Mouse (Mus musculus) CH12.LX (cell line): Measurements from ENCODE around the gene Smg6. TPM values are rescaled to one million over a fixed set of nuclear protein-coding genes. Genes with fewer than 3 reads are reported as not detected.

Source experiments
- DNase-seq: peaks from one replicate; pipeline ENCODE4 v3.0.0-alpha.2; 2013; ENCODE audit errors: extremely low read depth
- H3K27ac ChIP-seq: 2 replicates; pipeline ENCODE4 v1.5.1; 2012; ENCODE audit warnings: low read depth, mild to moderate bottlenecking, control low read depth, moderate library complexity; ENCODE audit not compliant: insufficient read depth
- H3K27me3 ChIP-seq: replicated peaks from 2 replicates; pipeline ENCODE3; 2012; ENCODE audit warnings: inconsistent platforms
- H3K36me3 ChIP-seq, 2 experiments: replicated peaks in 1 of 2; 2 replicates each; pipeline versions ENCODE3 to v1.6.1; 2012; ENCODE audit warnings: inconsistent platforms in 1 of 2, low read length in 1 of 2, mild to moderate bottlenecking in 1 of 2, mixed read lengths in 1 of 2, moderate library complexity in 1 of 2; ENCODE audit not compliant: control insufficient read depth in 1 of 2, insufficient read depth in 1 of 2
- H3K4me1 ChIP-seq, 2 experiments: 2 replicates each; pipeline ENCODE4 v1.6.1; 2012; ENCODE audit warnings: inconsistent platforms in 1 of 2, moderate library complexity in 1 of 2; ENCODE audit not compliant: insufficient read depth in 2 of 2, control insufficient read depth in 1 of 2
- H3K4me2 ChIP-seq: 2 replicates; pipeline ENCODE4 v1.6.1; 2012; ENCODE audit warnings: low read depth, mild to moderate bottlenecking, control low read depth; ENCODE audit not compliant: poor library complexity, insufficient read depth, severe bottlenecking
- H3K4me3 ChIP-seq, 3 experiments: fragments of 150-350 bp in 1 of 3; sonication (generic) in 1 of 3; replicated peaks in 1 of 3; 2 replicates each; pipeline versions ENCODE3 to v1.5.1; 2011 to 2012; ENCODE audit warnings: low read depth in 2 of 3, low read length in 2 of 3, mild to moderate bottlenecking in 2 of 3, moderate library complexity in 2 of 3, control low read depth in 1 of 3, improper control_type of control experiment in 1 of 3, inconsistent platforms in 1 of 3, mixed read lengths in 1 of 3; ENCODE audit not compliant: poor library complexity in 1 of 3
- H3K79me2 ChIP-seq: replicated peaks from 2 replicates; pipeline ENCODE4 v1.6.1; 2012; ENCODE audit warnings: mild to moderate bottlenecking, moderate library complexity; ENCODE audit not compliant: control insufficient read depth, poor library complexity, insufficient read depth, severe bottlenecking; ENCODE audit errors: extremely low read depth
- H3K9ac ChIP-seq: 2 replicates; pipeline ENCODE4 v1.6.1; 2012; ENCODE audit warnings: low read depth, mild to moderate bottlenecking, control low read depth, moderate library complexity; ENCODE audit not compliant: insufficient read depth
- H3K9me3 ChIP-seq: replicated peaks from 2 replicates; pipeline ENCODE3; 2012; ENCODE audit warnings: low read length, inconsistent platforms, mixed read lengths
- BHLHE40 ChIP-seq: IDR thresholded peaks from 2 replicates; pipeline ENCODE4 v1.6.1; 2011; ENCODE audit warnings: mild to moderate bottlenecking, low read depth, low read length, improper control_type of control experiment
- E2F4 ChIP-seq: IDR thresholded peaks from 2 replicates; pipeline ENCODE4 v1.6.1; 2011; ENCODE audit warnings: low read depth, low read length, improper control_type of control experiment; ENCODE audit not compliant: insufficient replicate concordance
- ELF1 ChIP-seq: IDR thresholded peaks from 2 replicates; pipeline ENCODE4 v1.6.1; 2014; ENCODE audit warnings: low read depth, mild to moderate bottlenecking, inconsistent platforms, low read length, improper control_type of control experiment
- ETS1 ChIP-seq: conservative IDR thresholded peaks from 2 replicates; pipeline ENCODE4 v1.6.1; 2012; ENCODE audit warnings: low read depth, mild to moderate bottlenecking, inconsistent platforms, low read length, improper control_type of control experiment, moderate library complexity
- HCFC1 ChIP-seq: IDR thresholded peaks from 2 replicates; pipeline ENCODE4 v1.6.1; 2012; ENCODE audit warnings: low read depth, mild to moderate bottlenecking, inconsistent platforms, low read length, improper control_type of control experiment
- IRF4 ChIP-seq: IDR thresholded peaks from 2 replicates; pipeline ENCODE4 v1.6.1; 2014; ENCODE audit warnings: low read depth, mild to moderate bottlenecking, inconsistent platforms, low read length, improper control_type of control experiment
- JUND ChIP-seq: conservative IDR thresholded peaks from 2 replicates; pipeline ENCODE4 v1.6.1; 2011; ENCODE audit warnings: low read depth, low read length, improper control_type of control experiment
- MAX ChIP-seq: IDR thresholded peaks from 2 replicates; pipeline ENCODE4 v1.6.1; 2011; ENCODE audit warnings: low read length, improper control_type of control experiment
- MAZ ChIP-seq: IDR thresholded peaks from 2 replicates; pipeline ENCODE4 v1.6.1; 2012; ENCODE audit warnings: low read depth, mild to moderate bottlenecking, inconsistent platforms, low read length, improper control_type of control experiment, moderate library complexity
- MEF2A ChIP-seq: IDR thresholded peaks from 2 replicates; pipeline ENCODE4 v1.6.1; 2014; ENCODE audit warnings: low read depth, mild to moderate bottlenecking, inconsistent platforms, low read length, improper control_type of control experiment, borderline replicate concordance
- MXI1 ChIP-seq: IDR thresholded peaks from 2 replicates; pipeline ENCODE4 v1.6.1; 2011; ENCODE audit warnings: mild to moderate bottlenecking, low read depth, low read length, improper control_type of control experiment
- MYC ChIP-seq: IDR thresholded peaks from 2 replicates; pipeline ENCODE4 v1.6.1; 2011; ENCODE audit warnings: low read depth, mild to moderate bottlenecking, improper control_type of control experiment, low read length
- NELFE ChIP-seq: IDR thresholded peaks from 2 replicates; pipeline ENCODE4 v1.6.1; 2011; ENCODE audit warnings: low read depth, low read length, improper control_type of control experiment
- NRF1 ChIP-seq: IDR thresholded peaks from 2 replicates; pipeline ENCODE4 v1.6.1; 2014; ENCODE audit warnings: low read depth, mild to moderate bottlenecking, inconsistent platforms, low read length, improper control_type of control experiment, moderate library complexity
- RCOR1 ChIP-seq: conservative IDR thresholded peaks from 2 replicates; pipeline ENCODE4 v1.6.1; 2012; ENCODE audit warnings: low read depth, mild to moderate bottlenecking, inconsistent platforms, low read length, improper control_type of control experiment
- SIN3A ChIP-seq: IDR thresholded peaks from 2 replicates; pipeline ENCODE4 v1.6.1; 2012; ENCODE audit warnings: low read length, improper control_type of control experiment, inconsistent platforms
- TBP ChIP-seq: conservative IDR thresholded peaks from 2 replicates; pipeline ENCODE4 v1.6.1; 2011; ENCODE audit warnings: low read depth, low read length, improper control_type of control experiment
- TCF12 ChIP-seq: IDR thresholded peaks from 2 replicates; pipeline ENCODE4 v1.6.1; 2014; ENCODE audit warnings: low read depth, mild to moderate bottlenecking, inconsistent platforms, low read length, improper control_type of control experiment
- USF2 ChIP-seq: conservative IDR thresholded peaks from 2 replicates; pipeline ENCODE4 v1.6.1; 2011; ENCODE audit warnings: low read depth, low read length, improper control_type of control experiment
- ZKSCAN1 ChIP-seq: IDR thresholded peaks from 2 replicates; pipeline ENCODE4 v1.6.1; 2012; ENCODE audit warnings: low read depth, inconsistent platforms, low read length, improper control_type of control experiment, borderline replicate concordance
- ZMIZ1 ChIP-seq: IDR thresholded peaks from 2 replicates; pipeline ENCODE4 v1.6.1; 2012; ENCODE audit warnings: low read depth, mild to moderate bottlenecking, inconsistent platforms, low read length, improper control_type of control experiment
- dilution Hi-C: fragments of 300-500 bp; cut with MboI; formaldehyde crosslinking; loops from 2 replicates; pipeline ENCODE4 v1.14.3; 2020; ENCODE audit warnings: low sequenced_read_pairs; ENCODE audit not compliant: extremely low pct_unique_long_range_greater_than_20kb, extremely low pct_ligation_motif_present
- in situ Hi-C: fragments of 300-500 bp; cut with MboI; formaldehyde crosslinking; loops from 3 replicates; pipeline ENCODE4 v1.14.3; 2019; ENCODE audit warnings: low sequenced_read_pairs, low pct_ligation_motif_present, low pct_unique_long_range_greater_than_20kb, mixed read lengths
- polyA plus RNA-seq: library from polyadenylated mRNA; unstranded; fragments of >175 nt; gene quantifications from 2 replicates; pipeline ENCODE4 v1.2.1, GENCODE M21; 2012; ENCODE audit warnings: low read depth; ENCODE audit not compliant: insufficient read length
- total RNA-seq, 2 experiments: library from RNA; depleted of rRNA; stranded (reverse); fragments of 300-350 nt in 1 of 2; fragments of >200 nt in 1 of 2; gene quantifications; 2 replicates each; pipeline ENCODE4 v1.2.3; 2012 to 2014

Smg6 gene
- total and polyA plus RNA-seq, 3 experiments: 9.0 to 18.5 (median 12.1) TPM

GRCm38 (mm10) chr11:75026977-75027376 lies 101.4 kb downstream of the Smg6 start:
- dilution Hi-C loops (no loop called here), in situ Hi-C loops (no loop called here)
- no peaks in the 10 kb centered on the region; the same call in 1 of the 2 replicates for H3K79me2 ChIP-seq
- DNase-seq: peak; percentile 6
- TF ChIP-seq NRF1 (no peak), MXI1 (no peak), TCF12 (no peak), TBP (no peak), MYC (no peak), BHLHE40 (no peak), USF2 (no peak), MAX (no peak), ETS1 (no peak), IRF4 (no peak), JUND (no peak), HCFC1 (no peak)
- TF ChIP-seq, all 38 proteins: peak for 0
- Histone ChIP-seq H3K27ac (no peak overlapping the region), H3K36me3 (peaks cover 0 to 13% of the 10 kb centered on the region in 2 experiments), H3K4me3 (no peak overlapping the region), H3K9ac (no peak overlapping the region), H3K4me2 (no peak overlapping the region), H3K9me3 (no peaks in the 10 kb centered on the region), H3K27me3 (no peaks in the 10 kb centered on the region), H3K4me1 (peaks cover 2 to 9% of the 10 kb centered on the region in 2 experiments; a peak in 2 of 4 replicates)

DNA sequence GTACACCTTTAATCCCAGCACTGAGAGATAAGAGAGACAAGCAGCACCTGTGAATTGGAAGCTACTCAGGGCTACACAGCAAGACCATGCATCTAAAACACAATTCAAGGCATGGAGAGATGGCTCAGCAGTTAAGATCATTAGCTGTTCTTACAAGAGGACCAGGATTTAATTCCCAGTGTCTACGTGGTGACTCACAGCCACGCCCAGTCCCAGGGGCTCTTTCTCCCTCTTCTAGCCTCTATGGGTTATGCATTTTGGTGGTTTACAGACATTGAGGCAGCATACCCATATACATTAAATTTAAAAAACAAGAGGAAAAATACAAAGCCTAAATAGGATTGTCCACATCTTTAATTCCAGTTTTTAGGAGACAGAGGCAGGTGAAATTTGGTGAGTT lies 102.0 kb downstream of the Smg6 start:
- dilution Hi-C loops (no loop called here), in situ Hi-C loops (no loop called here)
- peaks cover 2 to 9% of the 10 kb centered on the region in 2 experiments; a peak in 2 of 4 replicates for H3K4me1 ChIP-seq
- no peaks in the 10 kb centered on the region; the same call in 1 of the 2 replicates for H3K79me2 ChIP-seq
- no peak overlapping the region for H3K4me2 ChIP-seq
- TF ChIP-seq RCOR1: no peak
- no peak for TF ChIP-seq ZKSCAN1
- TF ChIP-seq MAZ: no peak
- no peak for TF ChIP-seq MEF2A
- TF ChIP-seq NELFE: no peak
- TF ChIP-seq MXI1: no peak
- TF ChIP-seq USF2: no peak
- TF ChIP-seq E2F4: no peak
- TF ChIP-seq SIN3A: no peak
- no peak for TF ChIP-seq ELF1
- TF ChIP-seq ZMIZ1: no peak
- no peak for TF ChIP-seq IRF4
- no peak for TF ChIP-seq BHLHE40
- no peak for TF ChIP-seq MYC
- TF ChIP-seq TBP: no peak
- TF ChIP-seq JUND: no peak
- TF ChIP-seq HCFC1: no peak
- peaks cover 0 to 16% of the 10 kb centered on the region in 2 experiments for H3K36me3 ChIP-seq
- H3K4me3 ChIP-seq: no peak overlapping the region
- no peak overlapping the region for H3K9ac ChIP-seq
- H3K27ac ChIP-seq: no peak overlapping the region
- H3K27me3 ChIP-seq: no peaks in the 10 kb centered on the region
- H3K9me3 ChIP-seq: no peaks in the 10 kb centered on the region
- no peak for DNase-seq
